Mouse (Mus musculus): ENCODE measurements at regions not wholly inside any gene's neighbourhood (a gene's known extent, or its start where the extent isn't known, plus 50 kb on each side); places are given as distances from the start of the nearest gene placed in this dataset.

GRCm38 (mm10) chr12:12781526-12781925 lies 160.2 kb downstream of the Mycn start:
- ATAC-seq (ENCODE audit: low FRiP score), result no peak
- no peaks in the 10 kb centered on the region for H3K4me1 ChIP-seq

GRCm38 (mm10) chr12:12778563-12779256 lies 163.0 kb downstream of the Mycn start:
- 44% methylated on average over 4 of the region's 4 CpGs for WGBS
- no peak overlapping the region for H3K4me2 ChIP-seq (replicated peaks)

More at GRCm38 (mm10) chr12:12781526-12781925, 160.2 kb downstream of the Mycn start:
- Histone ChIP-seq H3K27me3 (peaks cover 11% of the 10 kb centered on the region), H3K4me3 (no peak overlapping the region), H3K27ac (no peak overlapping the region), H3K9ac (no peak overlapping the region), H3K36me3 (no peaks in the 10 kb centered on the region), H3K9me3 (replicated peaks) (0 out of 2 replicates have a peak, but pooled peaks cover 11% of the 10 kb centered on the region), H3K4me2 (replicated peaks) (no peak overlapping the region)
- 95% methylated on average over 5 of the region's 5 CpGs for WGBS

GRCm38 (mm10) chr12:12777422-12777821 lies 164.3 kb downstream of the Mycn start:
- 83% methylated on average over 8 of the region's 8 CpGs for WGBS
- no peak for ATAC-seq (ENCODE audit: low FRiP score)
- H3K4me1 ChIP-seq, result no peaks in the 10 kb centered on the region

More at GRCm38 (mm10) chr12:12778563-12779256, 163.0 kb downstream of the Mycn start:
- Histone ChIP-seq H3K4me3 (no peak overlapping the region), H3K4me1 (no peaks in the 10 kb centered on the region), H3K9me3 (replicated peaks) (0 out of 2 replicates have a peak, but pooled peaks cover 11% of the 10 kb centered on the region), H3K36me3 (no peaks in the 10 kb centered on the region), H3K27me3 (no peaks in the 10 kb centered on the region), H3K9ac (no peak overlapping the region), H3K27ac (no peak overlapping the region)
- no peak for ATAC-seq (ENCODE audit: low FRiP score)

GRCm38 (mm10) chr12:12776783-12777182 lies 164.9 kb downstream of the Mycn start:
- ATAC-seq (ENCODE audit: low FRiP score), result no peak
- Histone ChIP-seq H3K27me3 (no peaks in the 10 kb centered on the region), H3K9ac (no peak overlapping the region), H3K4me3 (no peak overlapping the region), H3K27ac (no peak overlapping the region), H3K9me3 (replicated peaks) (0 out of 2 replicates have a peak, but pooled peaks cover 4% of the 10 kb centered on the region), H3K4me1 (no peaks in the 10 kb centered on the region), H3K4me2 (replicated peaks) (no peak overlapping the region), H3K36me3 (no peaks in the 10 kb centered on the region)
- 73% methylated on average over 6 of the region's 6 CpGs for WGBS

More at GRCm38 (mm10) chr12:12777422-12777821, 164.3 kb downstream of the Mycn start:
- Histone ChIP-seq H3K9me3 (replicated peaks) (0 out of 2 replicates have a peak, but pooled peaks cover 10% of the 10 kb centered on the region), H3K27me3 (no peaks in the 10 kb centered on the region), H3K4me2 (replicated peaks) (no peak overlapping the region), H3K9ac (no peak overlapping the region), H3K27ac (no peak overlapping the region), H3K36me3 (no peaks in the 10 kb centered on the region), H3K4me3 (no peak overlapping the region)

- Histone ChIP-seq H3K9me3 (replicated peaks) (no peaks in the 10 kb centered on the region), H3K27ac (no peak overlapping the region), H3K27me3 (peaks cover 3% of the 10 kb centered on the region; the same call in 1 of the 2 replicates), H3K36me3 (no peaks in the 10 kb centered on the region), H3K4me1 (peaks cover 17% of the 10 kb centered on the region), H3K9ac (no peak overlapping the region), H3K4me2 (replicated peaks) (no peak overlapping the region), H3K4me3 (no peak overlapping the region)
- no peak for ATAC-seq (ENCODE audit: low FRiP score)
- 49% methylated on average over 4 of the region's 4 CpGs for WGBS
Measured at GRCm38 (mm10) chr12:12770970-12771369, 170.7 kb downstream of the Mycn start.

- Histone ChIP-seq H3K4me1 (peaks cover 26% of the 10 kb centered on the region), H3K4me2 (replicated peaks) (no peak overlapping the region), H3K9me3 (replicated peaks) (no peaks in the 10 kb centered on the region), H3K36me3 (no peaks in the 10 kb centered on the region), H3K9ac (no peak overlapping the region), H3K27ac (peak overlapping the region; percentile 41), H3K4me3 (no peak overlapping the region), H3K27me3 (peaks cover 3% of the 10 kb centered on the region; the same call in 1 of the 2 replicates)
- ATAC-seq (ENCODE audit: low FRiP score), result no peak
- 54% methylated on average over 10 of the region's 11 CpGs for WGBS
Measured at GRCm38 (mm10) chr12:12766510-12767304, 175.0 kb downstream of the Mycn start.

- H3K27me3 ChIP-seq, result no peaks in the 10 kb centered on the region
- H3K27ac ChIP-seq, result peak overlapping the region; percentile 41; the same call in 1 of the 2 replicates
- H3K4me1 ChIP-seq, result peaks cover 26% of the 10 kb centered on the region
- no peaks in the 10 kb centered on the region for H3K9me3 ChIP-seq (replicated peaks)
- WGBS, result 46% methylated on average over 7 of the region's 7 CpGs
- peak; percentile 82 for ATAC-seq (ENCODE audit: low FRiP score)
- H3K36me3 ChIP-seq, result no peaks in the 10 kb centered on the region
- no peak overlapping the region for H3K4me2 ChIP-seq (replicated peaks)
- H3K4me3 ChIP-seq, result no peak overlapping the region
- no peak overlapping the region for H3K9ac ChIP-seq
Measured at GRCm38 (mm10) chr12:12765490-12766058, 176.1 kb downstream of the Mycn start.

GRCm38 (mm10) chr12:12765055-12765454 lies 176.7 kb downstream of the Mycn start:
- no peaks in the 10 kb centered on the region for H3K36me3 ChIP-seq
- no peak overlapping the region for H3K9ac ChIP-seq
- H3K4me2 ChIP-seq (replicated peaks), result no peak overlapping the region
- H3K4me1 ChIP-seq, result peaks cover 26% of the 10 kb centered on the region
- H3K27me3 ChIP-seq, result no peaks in the 10 kb centered on the region
- H3K9me3 ChIP-seq (replicated peaks), result no peaks in the 10 kb centered on the region; the same call in 1 of the 2 replicates
- no peak overlapping the region for H3K27ac ChIP-seq
- no peak overlapping the region for H3K4me3 ChIP-seq
- 87% methylated on average over 8 of the region's 8 CpGs for WGBS
- ATAC-seq (ENCODE audit: low FRiP score), result peak; percentile 52

GRCm38 (mm10) chr12:12764586-12764985 lies 177.1 kb downstream of the Mycn start:
- no peak overlapping the region for H3K9ac ChIP-seq
- H3K4me1 ChIP-seq, result peaks cover 26% of the 10 kb centered on the region
- H3K27ac ChIP-seq, result no peak overlapping the region
- no peaks in the 10 kb centered on the region for H3K27me3 ChIP-seq
- no peak overlapping the region for H3K4me2 ChIP-seq (replicated peaks)
- no peaks in the 10 kb centered on the region for H3K36me3 ChIP-seq
- H3K4me3 ChIP-seq, result no peak overlapping the region
- no peaks in the 10 kb centered on the region; the same call in 1 of the 2 replicates for H3K9me3 ChIP-seq (replicated peaks)
- no peak for ATAC-seq (ENCODE audit: low FRiP score)
- 81% methylated on average over 4 of the region's 4 CpGs for WGBS

GRCm38 (mm10) chr12:12756301-12756948 lies 185.3 kb downstream of the Mycn start:
- Histone ChIP-seq H3K27me3 (no peaks in the 10 kb centered on the region), H3K36me3 (no peaks in the 10 kb centered on the region), H3K4me2 (replicated peaks) (no peak overlapping the region), H3K9me3 (replicated peaks) (no peaks in the 10 kb centered on the region; the same call in 1 of the 2 replicates), H3K27ac (no peak overlapping the region), H3K4me3 (no peak overlapping the region), H3K9ac (no peak overlapping the region), H3K4me1 (peaks cover 4% of the 10 kb centered on the region; the same call in 1 of the 2 replicates)
- no peak for ATAC-seq (ENCODE audit: low FRiP score)
- WGBS, result 66% methylated on average over 2 of the region's 2 CpGs

- Histone ChIP-seq H3K9ac (no peak overlapping the region), H3K27me3 (no peaks in the 10 kb centered on the region), H3K36me3 (no peaks in the 10 kb centered on the region), H3K4me3 (no peak overlapping the region), H3K4me1 (peaks cover 4% of the 10 kb centered on the region; the same call in 1 of the 2 replicates), H3K27ac (no peak overlapping the region), H3K9me3 (replicated peaks) (no peaks in the 10 kb centered on the region), H3K4me2 (replicated peaks) (no peak overlapping the region)
- 20% methylated on average over 9 of the region's 9 CpGs for WGBS
- ATAC-seq (ENCODE audit: low FRiP score), result no peak
Measured at GRCm38 (mm10) chr12:12753849-12754248, 187.9 kb downstream of the Mycn start.
